Mouse (Mus musculus) right cerebral cortex, adult 18-20 months (tissue): Measurements from ENCODE around the gene Mapkapk2.
"Not testable (repeated sequence)": the region's sequence is repeated elsewhere in the genome, so short reads cannot be mapped to it uniquely, and the experiment has no call there.

Source experiments
- DNase-seq: peaks from one replicate; pipeline ENCODE4 v3.0.0; 2022; ENCODE audit warnings: mixed read lengths

Mapkapk2 gene

GRCm38 (mm10) chr1:131097700-131098094 is at the start of gene Mapkapk2:
TSS of gene Mapkapk2 (minus strand) at chr1:131097826.
- DNase-seq = peak; percentile 92

- no peak for DNase-seq
Observed at GRCm38 (mm10) chr1:131146181-131146614, 48.6 kb upstream of the Mapkapk2 start.

GRCm38 (mm10) chr1:131145222-131145621 is 47.6 kb upstream of the Mapkapk2 start:
- not testable (repeated sequence) for DNase-seq

- DNase-seq = no peak
Observed at GRCm38 (mm10) chr1:131142472-131142871, 44.8 kb upstream of the Mapkapk2 start.

GRCm38 (mm10) chr1:131141449-131141848 is 43.8 kb upstream of the Mapkapk2 start:
- DNase-seq = no peak

- DNase-seq = no peak
Observed at GRCm38 (mm10) chr1:131139102-131140095, 41.8 kb upstream of the Mapkapk2 start.

GRCm38 (mm10) chr1:131138191-131139016 is 40.8 kb upstream of the Mapkapk2 start, which contains the start of gene Dyrk3:
TSS of gene Dyrk3 (minus strand) at chr1:131138340.
- DNase-seq = peak; percentile 95

- DNase-seq = no peak
Observed at GRCm38 (mm10) chr1:131137717-131138118, 40.1 kb upstream of the Mapkapk2 start.

GRCm38 (mm10) chr1:131137111-131137510 is 39.5 kb upstream of the Mapkapk2 start:
- no peak for DNase-seq

GRCm38 (mm10) chr1:131135960-131136629 is 38.5 kb upstream of the Mapkapk2 start:
- no peak for DNase-seq

- peak; percentile 31 for DNase-seq
Observed at GRCm38 (mm10) chr1:131134942-131135522, 37.4 kb upstream of the Mapkapk2 start.

- DNase-seq = no peak
Observed at GRCm38 (mm10) chr1:131134231-131134630, 36.6 kb upstream of the Mapkapk2 start.

- DNase-seq = peak; percentile 77
Observed at GRCm38 (mm10) chr1:131125987-131126744, 28.5 kb upstream of the Mapkapk2 start.

- DNase-seq = no peak
Observed at GRCm38 (mm10) chr1:131123522-131124265, 26.1 kb upstream of the Mapkapk2 start.

- no peak for DNase-seq
Observed at GRCm38 (mm10) chr1:131121987-131122386, 24.4 kb upstream of the Mapkapk2 start.

GRCm38 (mm10) chr1:131119026-131119425 is 21.4 kb upstream of the Mapkapk2 start:
- no peak for DNase-seq

GRCm38 (mm10) chr1:131118530-131118929 is 20.9 kb upstream of the Mapkapk2 start:
- DNase-seq = peak; percentile 64

GRCm38 (mm10) chr1:131116430-131117011 is 18.9 kb upstream of the Mapkapk2 start:
- DNase-seq = peak; percentile 84

GRCm38 (mm10) chr1:131115932-131116331 is 18.3 kb upstream of the Mapkapk2 start:
- peak; percentile 72 for DNase-seq

- DNase-seq = no peak
Observed at GRCm38 (mm10) chr1:131112576-131112975, 14.9 kb upstream of the Mapkapk2 start.
